ENCODE assay signal across 7 mouse cellular contexts in the genomic region with DNA sequence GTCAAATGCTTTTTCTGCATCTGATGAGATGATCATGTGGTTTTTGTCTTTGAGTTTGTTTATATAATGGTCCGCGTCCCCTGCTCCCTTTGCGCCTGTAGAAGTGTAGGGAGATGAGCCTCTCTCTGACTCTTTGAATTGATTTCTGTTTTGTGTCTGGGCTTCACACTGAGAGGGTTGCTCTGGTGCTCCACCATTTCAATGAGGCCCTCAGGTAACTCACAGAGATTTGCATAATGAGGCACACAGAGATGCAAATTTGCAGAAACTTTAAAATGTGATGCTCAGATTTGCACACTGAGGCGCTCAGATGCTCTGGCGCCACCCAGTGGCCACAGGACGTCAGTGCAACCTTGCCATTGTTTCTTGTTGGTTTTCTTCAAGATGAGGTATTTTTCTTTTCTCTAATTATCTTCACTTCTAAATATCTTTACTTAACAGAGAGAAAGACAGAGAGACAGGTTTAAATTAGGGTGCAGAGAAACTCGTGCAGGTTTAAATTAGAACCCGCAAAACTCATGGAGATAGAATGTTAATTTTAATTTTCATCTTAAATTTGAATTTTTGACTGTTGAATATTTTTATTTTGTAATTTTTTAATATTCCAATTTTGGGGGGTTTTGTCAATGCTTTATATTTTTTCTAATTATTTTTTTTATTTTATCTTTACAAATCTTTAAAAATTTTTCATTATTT. TPM values are rescaled to one million over a fixed set of nuclear protein-coding genes. Genes with fewer than 3 reads are reported as not detected.
DNase-seq lines count a peak whose midpoint lies in the region; ATAC-seq lines count a peak whose summit lies in the region.
"Not testable (repeated sequence)": the region's sequence is repeated elsewhere in the genome, so short reads cannot be mapped to it uniquely, and the experiment has no call there.

No protein-coding gene starts in this region.

- H3K27ac ChIP-seq in embryonic facial prominence, embryonic 10.5 days (replicated peaks); hindbrain, embryonic 16.5 days (ENCODE audit: low read depth, low read length); limb, embryonic 13.5 days; midbrain, embryonic 11.5 days (ENCODE audit: low read depth, low read length): not testable (repeated sequence)

- ATAC-seq in frontal cortex, adult (ENCODE audit: low TSS enrichment), result peak; percentile 42
- ATAC-seq in hindbrain, embryonic 16.5 days, result peak; percentile 88
- ATAC-seq in limb, embryonic 13.5 days (ENCODE audit: low FRiP score, low read depth), result peak; percentile 79
- peak; percentile 84 for ATAC-seq in midbrain, embryonic 11.5 days (ENCODE audit: low FRiP score)

- H3K9ac ChIP-seq in hindbrain, embryonic 16.5 days (ENCODE audit: low read depth, low read length); limb, embryonic 13.5 days; midbrain, embryonic 11.5 days (ENCODE audit: low read length): not testable (repeated sequence)

- whole genome bisulfite sequencing in embryonic facial prominence, embryonic 10.5 days, result 65% methylated on average over 8 of the region's 8 CpGs
- 56% methylated on average over 8 of the region's 8 CpGs for WGBS in hindbrain, embryonic 16.5 days
- WGBS in limb, embryonic 13.5 days, result 62% methylated on average over 8 of the region's 8 CpGs
- WGBS in midbrain, embryonic 11.5 days, result 59% methylated on average over 8 of the region's 8 CpGs

- peak; percentile 4 for DNase-seq in MN1 (ENCODE audit: low spot score)
- DNase-seq in embryonic facial prominence, embryonic 10.5 days (ENCODE audit: low spot score), result peak; percentile 10
- peak; percentile 69 for DNase-seq in midbrain, embryonic 11.5 days (ENCODE audit: low spot score, missing footprints)
- peak; percentile 20 for DNase-seq in right cerebral cortex, adult 18-20 months

- H3K4me1 ChIP-seq in embryonic facial prominence, embryonic 10.5 days; hindbrain, embryonic 16.5 days (ENCODE audit: control insufficient read depth, insufficient read depth, low read depth, low read length); limb, embryonic 13.5 days; midbrain, embryonic 11.5 days (ENCODE audit: control insufficient read depth, insufficient read depth, low read length): not testable (repeated sequence)

- H3K4me3 ChIP-seq in embryonic facial prominence, embryonic 10.5 days; hindbrain, embryonic 16.5 days (ENCODE audit: low read length); limb, embryonic 13.5 days; midbrain, embryonic 11.5 days (ENCODE audit: low read depth, low read length): not testable (repeated sequence)

- H3K36me3 ChIP-seq in embryonic facial prominence, embryonic 10.5 days (replicated peaks); hindbrain, embryonic 16.5 days (ENCODE audit: control insufficient read depth, insufficient read depth, low read length); limb, embryonic 13.5 days; midbrain, embryonic 11.5 days (ENCODE audit: control insufficient read depth, insufficient read depth, low read length): not testable (repeated sequence)

- not testable (repeated sequence) for H3K4me2 ChIP-seq in hindbrain, embryonic 16.5 days (ENCODE audit: low read length); limb, embryonic 13.5 days (replicated peaks); midbrain, embryonic 11.5 days

- H3K27me3 ChIP-seq in embryonic facial prominence, embryonic 10.5 days (replicated peaks; ENCODE audit: low read depth, poor library complexity, severe bottlenecking); hindbrain, embryonic 16.5 days (replicated peaks; ENCODE audit: control insufficient read depth, insufficient read depth, low read length); limb, embryonic 13.5 days; midbrain, embryonic 11.5 days (ENCODE audit: control insufficient read depth, insufficient read depth, low read length): not testable (repeated sequence)

- not testable (repeated sequence) for H3K9me3 ChIP-seq in embryonic facial prominence, embryonic 10.5 days; hindbrain, embryonic 16.5 days (ENCODE audit: control insufficient read depth, low read length); limb, embryonic 13.5 days; midbrain, embryonic 11.5 days (ENCODE audit: control insufficient read depth, low read length)

RNA-seq across cellular contexts. Expression of a gene that starts 30.5 kb away (rescaled TPM):
- polyA plus RNA-seq in embryonic facial prominence, embryonic 10.5 days (2016; fragmentation: Nextera tagmentation; extraction: Ambion mirVana), result not detected in 2 replicates
- polyA plus RNA-seq in hindbrain, embryonic 16.5 days (2015; fragmentation: Nextera tagmentation; extraction: Ambion mirVana), result not detected in 2 replicates
- not detected in 2 replicates for polyA plus RNA-seq in limb, embryonic 13.5 days (2015; fragmentation: Nextera tagmentation; extraction: Ambion mirVana)
- polyA plus RNA-seq in midbrain, embryonic 11.5 days (2014; fragmentation: Nextera tagmentation; extraction: Ambion mirVana), result not detected in 2 replicates

Comparison
In these comparisons a context has a peak if more than half of its experiments do, and no peak if none do; other contexts are left out.
1. DNase-seq: peak in every context shown above with its lines; median percentile 69 in midbrain, embryonic 11.5 days; 20 in right cerebral cortex, adult 18-20 months; 10 in embryonic facial prominence, embryonic 10.5 days; 4 in MN1.